Mouse (Mus musculus) spleen, adult 18-20 months (tissue): ENCODE measurements around the gene Mettl17.

Experiments
- DNase-seq, 2 experiments: peaks; one replicate each; pipeline ENCODE4 v3.0.0; 2022; ENCODE audit warnings: mixed read lengths in 2 of 2

Gene Mettl17

DNA sequence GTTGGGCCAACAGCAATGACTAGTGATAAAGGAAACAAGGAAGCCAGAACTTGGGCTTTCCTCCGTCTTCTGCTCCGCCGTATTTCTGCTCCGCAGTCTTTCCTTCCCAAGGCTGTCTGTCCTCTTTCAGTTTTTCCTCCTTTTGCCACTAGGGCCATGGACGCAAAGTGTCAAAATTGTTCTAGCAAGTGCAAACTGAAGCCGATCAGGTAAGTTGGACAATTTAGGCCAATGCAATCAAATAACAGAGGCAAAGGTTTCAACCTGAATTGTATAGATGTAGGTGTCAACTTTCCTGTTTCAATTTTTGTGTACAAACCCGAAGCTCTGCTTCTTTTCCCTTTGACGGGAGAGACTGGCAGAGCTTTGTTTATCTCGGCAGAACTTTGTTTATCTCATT, 45.3 kb downstream of the Mettl17 start:
- DNase-seq, result no peak

GRCm38 (mm10) chr14:51930824-51931223, 46.2 kb downstream of the Mettl17 start:
- no peak for DNase-seq

- DNase-seq, result no peak
These were observed 47.7 kb downstream of the Mettl17 start for GRCm38 (mm10) chr14:51932092-51933020.

- no peak for DNase-seq
These were observed 54.4 kb downstream of the Mettl17 start for GRCm38 (mm10) chr14:51939005-51939404.

GRCm38 (mm10) chr14:51940944-51941560, 56.4 kb downstream of the Mettl17 start:
- no peak for DNase-seq

- DNase-seq, result no peak
These were observed 56.9 kb downstream of the Mettl17 start for GRCm38 (mm10) chr14:51941577-51941976.

DNA sequence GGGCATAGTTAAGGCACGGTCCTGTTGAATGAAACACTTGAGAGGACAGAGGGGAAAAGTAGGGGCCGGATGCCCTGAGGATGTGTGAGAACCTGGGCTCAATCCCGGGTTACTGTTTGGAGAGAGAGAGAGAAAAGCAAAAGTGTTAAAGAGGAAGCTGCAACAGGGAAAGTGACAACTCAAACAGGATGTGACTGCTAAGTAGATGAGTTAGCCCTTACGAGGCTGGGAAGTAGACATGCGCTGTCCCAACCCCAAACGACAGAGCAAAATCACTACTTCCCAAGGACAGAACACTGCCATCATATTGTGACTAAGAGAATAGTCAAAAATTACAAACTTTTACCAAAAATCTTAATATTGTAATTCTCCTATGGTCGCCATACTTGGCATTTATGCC, 57.6 kb downstream of the Mettl17 start:
- no peak for DNase-seq
